Mouse (Mus musculus) NIH3T3 (cell line): ENCODE results near the gene Tnfrsf13c.

Experiments
- DNase-seq: peaks from one replicate; pipeline ENCODE4 v3.0.0-alpha.2; 2012; ENCODE audit warnings: low read depth

Tnfrsf13c gene

DNA sequence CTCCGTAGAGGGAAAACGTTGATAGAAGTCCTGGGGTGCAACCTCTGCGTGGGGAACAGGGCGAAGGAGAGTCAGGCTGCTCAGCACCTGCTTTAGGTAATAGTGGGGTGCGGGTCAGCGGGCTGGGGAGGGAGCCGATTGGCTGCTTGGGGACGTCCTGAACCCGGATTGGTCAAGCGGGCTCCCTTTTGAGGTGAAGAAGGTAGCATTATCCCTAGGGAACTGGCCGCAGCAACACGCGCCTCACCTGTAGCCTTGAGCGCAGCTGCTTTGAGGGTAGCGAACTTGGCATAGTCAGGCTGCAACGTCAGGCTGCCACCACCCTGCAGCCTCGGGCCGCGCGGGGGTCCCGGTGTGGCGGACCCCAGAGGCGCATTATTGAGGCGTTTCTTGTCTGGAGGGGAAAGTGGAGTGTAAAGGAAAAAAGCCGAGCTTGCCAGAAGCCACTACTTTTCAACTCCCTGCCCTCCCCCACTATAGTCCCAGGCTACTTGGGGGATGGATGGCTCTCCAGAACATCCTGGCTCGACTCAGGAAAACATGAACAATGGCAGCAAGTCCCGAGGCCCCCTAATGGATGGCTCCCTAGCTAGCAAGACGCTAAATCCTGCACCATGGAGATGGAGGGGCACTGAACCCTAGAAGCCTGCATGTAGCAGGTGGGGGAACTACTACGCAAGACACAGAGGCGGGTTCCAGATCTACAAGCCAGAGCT is 16.5 kb downstream of the Tnfrsf13c start:
- DNase-seq, result peak; percentile 32

DNA sequence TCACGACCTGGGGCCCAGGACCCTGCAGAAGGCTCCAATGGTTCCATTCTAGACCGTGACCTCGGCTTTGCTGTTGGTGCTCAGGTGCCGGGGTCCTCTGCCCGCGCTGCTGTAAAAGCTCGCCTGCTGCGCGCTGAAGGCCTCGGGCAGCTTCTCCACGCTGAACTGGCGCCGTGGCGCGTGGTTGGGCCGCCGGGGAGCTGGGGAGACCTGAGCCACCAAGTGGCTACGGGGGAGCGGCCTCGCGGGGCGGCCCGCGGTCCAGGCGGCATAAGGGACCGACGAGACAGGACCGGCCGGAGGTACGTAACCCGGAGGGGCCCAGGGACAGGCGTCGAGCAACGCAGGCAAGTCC is 17.1 kb downstream of the Tnfrsf13c start:
- no peak for DNase-seq

DNA sequence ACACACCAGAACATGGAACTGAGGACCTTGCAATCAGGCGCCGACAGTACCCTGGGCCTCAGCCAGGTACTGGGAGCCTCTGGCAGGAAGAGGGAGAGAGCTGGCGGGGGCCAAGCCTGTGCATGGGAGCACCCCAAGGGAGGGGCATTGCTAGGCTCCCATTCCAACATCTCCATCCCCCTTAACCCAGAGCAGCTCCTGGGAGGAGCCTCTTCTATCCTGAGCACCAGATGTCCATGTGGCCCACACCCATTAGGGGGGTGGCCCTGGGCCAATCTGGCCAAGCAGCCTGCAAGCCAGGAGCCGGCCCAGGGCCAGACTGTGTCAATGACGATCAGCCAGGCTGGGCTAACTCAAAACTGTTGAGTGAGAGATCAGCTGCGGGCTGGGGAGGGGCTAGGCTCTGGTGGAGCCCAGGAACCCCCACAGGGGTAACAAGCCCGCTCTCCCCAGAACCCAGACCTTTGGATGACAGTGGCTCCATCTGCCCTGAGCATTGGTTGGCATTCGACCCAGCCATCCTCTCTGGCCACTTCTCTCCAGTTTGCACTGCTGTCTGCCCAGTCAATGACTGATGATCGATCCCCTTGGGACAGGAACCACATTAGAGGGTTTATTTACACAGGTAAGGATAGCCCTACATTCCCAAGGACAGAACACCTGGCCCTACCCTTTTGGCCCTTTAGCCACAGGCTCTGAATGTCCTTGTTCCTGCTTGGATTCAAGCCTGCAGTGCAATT is 17.6 kb downstream of the Tnfrsf13c start:
- DNase-seq, result peak; percentile 89

DNA sequence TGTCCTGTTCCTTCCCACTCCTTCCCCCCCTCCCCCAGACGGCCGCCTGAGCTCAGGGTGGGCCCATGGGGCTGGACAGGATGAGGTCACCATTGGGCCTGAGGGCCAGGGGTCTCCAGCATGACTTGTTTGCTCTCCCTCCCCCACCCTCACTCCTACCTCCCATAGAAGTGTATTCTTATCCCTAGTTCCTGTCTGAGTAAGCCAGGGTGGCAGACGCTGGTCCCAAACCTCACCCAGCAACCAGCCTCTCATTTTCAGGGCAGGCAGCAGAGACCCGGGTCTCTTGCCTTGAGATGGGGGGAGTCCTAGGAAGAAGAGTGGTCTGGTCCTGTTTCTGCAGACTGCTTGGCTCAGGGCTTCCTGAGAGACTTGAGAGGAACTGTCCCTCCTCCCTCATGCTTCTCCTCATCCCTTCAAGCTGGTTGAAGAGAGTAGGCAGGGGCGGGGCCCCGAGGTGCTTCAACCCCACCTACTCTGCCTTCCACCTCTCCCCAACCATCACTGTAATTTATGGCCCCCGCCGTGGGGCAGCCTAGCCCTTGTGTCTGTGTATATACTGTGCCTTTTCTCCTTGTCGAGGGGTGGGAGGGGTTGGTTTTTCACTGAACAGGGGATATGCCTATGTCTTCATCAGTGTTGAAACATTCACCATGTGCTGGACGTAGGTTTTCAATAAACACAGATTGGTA is 19.3 kb downstream of the Tnfrsf13c start:
- DNase-seq, result no peak

DNA sequence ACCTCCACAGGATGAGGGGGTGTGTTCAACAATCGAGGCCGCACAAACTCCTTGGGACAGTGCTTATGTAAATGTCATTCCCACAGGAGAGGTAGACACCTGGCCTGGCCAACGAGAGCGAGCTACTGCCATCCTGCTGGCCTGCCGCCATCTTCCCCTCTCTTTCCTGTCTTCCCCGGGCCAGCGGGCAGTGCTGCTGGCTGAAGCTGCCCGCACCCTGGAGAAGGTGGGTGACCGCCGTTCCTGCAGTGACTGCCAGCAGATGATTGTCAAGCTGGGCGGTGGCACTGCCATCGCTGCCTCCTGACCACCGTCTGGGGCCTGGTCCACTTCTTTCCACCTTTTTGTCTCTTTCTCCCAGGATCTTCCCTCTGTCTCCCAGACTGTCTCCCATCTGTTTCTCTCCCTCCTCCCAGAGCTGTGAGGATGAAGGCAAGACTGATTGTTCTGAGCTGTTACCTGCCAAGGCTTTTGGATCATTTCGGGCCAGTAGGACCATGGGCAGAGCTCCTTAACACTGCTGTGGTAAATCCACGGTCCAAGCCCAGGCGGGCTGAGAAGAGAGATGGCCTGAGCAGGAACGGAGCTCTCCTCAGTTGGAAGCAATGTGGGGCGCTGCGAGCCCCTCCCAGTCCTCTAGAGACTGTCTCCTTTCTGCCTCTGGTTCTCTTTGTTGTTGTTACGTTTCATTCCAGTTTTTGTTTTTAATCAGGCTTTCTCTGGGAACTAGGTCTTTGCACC is 20.4 kb downstream of the Tnfrsf13c start:
- no peak for DNase-seq

DNA sequence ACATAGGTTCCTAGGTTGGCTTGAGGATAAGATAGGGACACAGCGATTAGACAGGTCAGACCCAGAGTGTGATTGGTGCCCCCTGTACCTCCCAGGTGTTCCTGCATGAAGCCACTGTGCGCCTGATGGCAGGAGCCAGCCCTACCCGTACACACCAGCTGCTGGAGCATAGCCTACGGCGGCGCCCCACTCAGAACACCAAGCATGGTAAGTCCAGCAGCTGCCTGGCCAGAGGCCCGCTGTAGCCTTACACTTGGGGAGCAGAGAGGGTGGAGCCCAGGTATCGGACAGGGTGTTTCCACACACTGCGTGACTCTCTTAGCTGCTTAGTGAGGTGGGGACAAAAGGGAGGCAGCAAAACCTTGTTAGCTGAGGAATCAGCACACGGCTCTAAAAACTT is 21.1 kb downstream of the Tnfrsf13c start:
- DNase-seq, result no peak

DNA sequence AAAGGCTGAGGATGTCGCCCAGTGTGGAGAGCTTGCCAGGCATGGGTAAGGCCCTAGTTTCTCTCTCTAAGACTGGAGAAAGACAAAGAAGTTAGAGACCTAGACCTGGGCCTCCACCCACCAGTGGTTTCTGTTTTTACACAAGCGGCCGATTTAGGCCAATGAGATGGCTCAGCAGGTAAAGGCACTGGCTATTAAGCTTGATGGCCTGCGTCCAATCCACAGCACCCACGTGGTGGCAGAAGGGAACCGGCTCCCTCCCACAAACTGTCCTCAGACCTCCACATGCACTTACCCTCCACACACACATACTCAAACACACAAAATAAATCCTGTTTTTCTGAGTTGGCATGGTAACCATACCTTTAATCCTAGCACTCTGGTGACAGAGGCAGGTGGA is 22.1 kb downstream of the Tnfrsf13c start:
- no peak for DNase-seq

DNA sequence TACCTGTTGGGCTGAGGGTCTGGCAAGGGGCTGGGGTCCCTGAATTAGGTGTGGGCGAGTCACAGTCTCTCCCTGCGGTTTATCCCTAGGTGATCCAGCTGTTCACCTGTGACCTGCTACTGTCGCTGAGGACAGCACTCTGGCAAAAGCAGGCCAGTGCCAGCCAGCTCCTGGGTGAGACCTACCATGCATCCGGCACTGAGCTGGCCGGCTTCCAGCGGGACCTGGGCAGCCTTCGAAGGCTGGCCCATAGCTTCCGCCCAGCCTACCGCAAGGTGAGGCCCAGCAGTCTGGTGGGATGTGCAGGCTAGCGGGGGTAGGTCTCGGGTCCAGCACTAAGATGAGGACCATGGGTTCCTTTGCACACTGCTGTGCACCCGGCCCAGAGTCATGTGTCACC is 24.6 kb downstream of the Tnfrsf13c start:
- DNase-seq, result no peak

DNA sequence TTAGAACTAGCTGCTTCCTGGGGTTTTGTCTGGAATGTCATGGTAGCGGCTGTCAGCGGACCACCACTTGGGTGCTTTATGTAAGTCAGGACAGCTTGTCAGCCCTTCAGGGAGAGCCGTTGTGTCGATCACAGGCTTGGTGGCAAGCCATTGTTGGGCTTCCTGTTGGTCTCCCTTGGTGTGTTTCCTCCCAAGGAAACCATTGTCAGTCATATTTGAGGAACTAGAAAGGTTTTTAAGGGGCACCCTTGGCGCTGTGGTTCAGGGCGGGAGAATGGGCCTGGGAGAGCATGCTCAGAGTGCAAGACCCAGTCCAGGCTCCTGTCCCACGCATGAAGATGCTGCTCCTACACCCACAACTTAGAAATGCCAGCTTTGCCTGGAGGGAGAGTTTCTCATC is 25.8 kb downstream of the Tnfrsf13c start:
- DNase-seq, result no peak

DNA sequence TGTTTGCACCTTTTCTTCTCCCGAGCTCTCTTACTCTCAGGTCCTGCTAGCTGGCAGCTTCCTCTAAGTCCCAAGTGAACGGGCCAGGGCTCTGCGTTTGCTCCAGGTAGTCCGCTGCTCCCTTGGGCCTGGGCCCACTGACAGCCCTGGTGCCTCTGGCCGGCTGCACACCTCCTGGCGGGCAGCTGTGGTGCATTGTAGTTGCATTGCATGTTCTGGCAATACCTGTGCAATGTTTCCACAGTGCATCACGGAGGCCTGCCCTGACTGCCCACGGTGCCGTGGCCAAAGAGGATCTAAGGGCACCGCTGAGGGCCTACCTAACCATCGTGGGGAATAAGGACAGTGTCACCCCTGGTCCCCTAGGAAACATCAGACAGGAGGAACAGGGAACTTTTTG is 26.2 kb downstream of the Tnfrsf13c start:
- no peak for DNase-seq

DNA sequence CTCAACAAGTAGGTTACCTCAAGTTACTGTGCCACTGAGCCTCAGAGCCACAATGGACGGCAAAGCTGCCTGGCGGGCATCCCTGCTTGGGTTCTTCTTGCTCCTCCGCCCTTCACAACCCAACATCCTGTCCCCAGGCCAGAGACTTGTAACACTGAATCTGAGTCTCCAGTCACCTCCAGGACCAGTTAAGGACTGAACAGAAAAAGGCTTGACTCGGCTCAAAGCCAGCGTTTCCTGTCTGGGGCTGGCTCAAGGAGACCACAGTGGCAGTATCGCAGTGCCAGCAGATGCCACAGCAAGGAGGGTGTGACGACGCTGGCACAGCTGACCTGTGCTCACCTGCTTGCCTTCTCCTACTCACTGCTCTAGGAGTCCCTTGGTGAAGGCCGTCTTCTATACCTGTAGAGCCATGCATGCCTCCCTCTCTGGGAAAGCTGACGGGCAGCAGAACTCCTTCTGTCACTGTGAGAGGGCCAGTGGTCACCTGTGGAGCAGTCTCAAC is 26.9 kb downstream of the Tnfrsf13c start:
- DNase-seq, result no peak

DNA sequence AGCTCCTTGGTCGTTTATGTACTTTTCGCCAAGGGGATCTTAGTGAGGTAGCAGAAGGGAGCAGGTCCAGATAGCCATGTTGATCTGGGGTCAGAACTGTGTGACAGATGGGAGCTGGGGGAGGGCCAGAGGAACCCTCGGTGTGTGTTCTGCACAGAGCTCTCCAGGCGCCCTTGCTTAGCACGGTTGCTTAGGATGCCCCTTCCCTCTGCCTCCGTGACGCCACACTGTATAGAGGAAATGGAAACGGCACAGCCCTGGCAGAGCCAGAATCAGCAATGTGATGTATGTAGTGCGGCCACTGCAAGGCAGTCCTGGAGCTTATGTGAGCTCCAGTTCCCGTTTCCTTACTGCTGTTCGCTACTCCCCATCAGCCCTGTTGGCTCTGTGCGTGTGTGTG is 27.9 kb downstream of the Tnfrsf13c start:
- no peak for DNase-seq

DNA sequence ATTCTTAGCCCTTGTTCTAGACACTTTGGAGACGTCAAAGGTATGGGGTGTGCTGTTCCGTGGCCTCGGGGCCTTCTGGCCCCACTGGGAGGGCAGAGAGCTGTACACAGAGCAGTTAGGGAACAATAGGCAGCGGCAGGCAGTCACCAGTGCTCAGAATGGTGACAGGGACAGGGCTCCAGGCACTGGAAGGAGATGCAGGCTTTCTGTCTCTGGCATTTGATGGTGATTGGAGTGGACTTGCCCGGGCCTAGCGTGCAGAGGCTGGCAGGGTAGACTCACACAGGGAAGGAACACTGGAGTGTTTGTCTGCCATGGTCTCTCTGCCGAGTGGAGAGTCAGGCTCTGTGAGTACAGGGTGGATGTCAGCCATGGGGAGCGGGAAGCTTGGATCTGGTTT is 31.6 kb downstream of the Tnfrsf13c start:
- no peak for DNase-seq

DNA sequence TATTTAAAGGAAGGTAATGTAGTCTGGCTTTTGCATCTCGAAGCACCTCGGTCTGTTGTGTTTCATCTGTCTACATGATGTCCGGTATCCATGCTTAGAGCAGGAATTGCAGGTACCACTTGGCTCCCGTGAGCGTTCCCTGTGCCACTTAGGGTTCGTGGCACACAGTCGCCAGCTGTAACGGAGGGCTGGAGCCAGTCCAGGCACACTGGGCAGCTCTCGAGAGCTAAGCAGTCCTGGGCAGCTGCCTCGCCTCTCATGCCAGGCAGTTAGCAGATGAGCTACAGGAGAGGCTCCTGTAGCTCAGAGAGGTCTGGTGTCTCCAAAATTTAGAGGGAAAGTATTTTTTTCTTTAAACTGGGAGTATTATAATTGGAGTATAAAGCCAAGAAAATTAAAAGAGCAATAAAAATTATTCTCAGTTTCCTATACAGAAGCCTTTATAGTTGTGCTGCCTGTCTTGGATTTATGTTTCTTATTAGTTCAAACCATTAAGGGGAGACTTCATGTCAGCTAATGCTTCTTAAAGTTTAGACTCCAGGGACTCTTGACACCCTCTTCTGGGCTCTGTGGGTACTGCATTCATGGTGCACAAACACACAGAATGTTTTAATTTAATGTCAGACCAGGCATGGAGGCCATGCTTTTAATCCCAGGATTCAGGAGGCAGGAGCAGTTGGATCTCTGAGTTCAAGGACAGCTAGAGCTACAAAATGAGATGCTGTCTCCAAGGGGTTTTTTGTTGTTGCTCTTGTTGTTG is 35.5 kb downstream of the Tnfrsf13c start:
- peak; percentile 77 for DNase-seq

DNA sequence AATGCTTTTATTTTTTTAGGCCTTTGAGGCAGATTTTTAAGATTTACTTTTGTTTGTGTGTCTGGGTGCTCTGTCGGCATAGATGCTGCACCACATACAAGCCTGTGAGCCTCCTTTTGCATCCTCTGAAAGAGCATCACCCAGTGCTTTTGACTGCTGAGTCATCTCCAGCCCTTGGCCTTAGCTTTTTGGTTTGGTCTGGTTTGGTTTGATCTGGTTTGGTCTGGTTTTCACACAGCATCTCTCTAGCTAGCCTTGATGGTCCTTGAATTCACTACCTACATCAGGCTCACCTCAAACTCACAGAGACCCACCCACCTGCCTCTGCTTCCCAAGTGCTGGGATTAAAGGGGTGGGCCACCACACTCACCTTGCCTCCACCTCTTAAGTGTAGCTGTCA is 36.2 kb downstream of the Tnfrsf13c start:
- no peak for DNase-seq

DNA sequence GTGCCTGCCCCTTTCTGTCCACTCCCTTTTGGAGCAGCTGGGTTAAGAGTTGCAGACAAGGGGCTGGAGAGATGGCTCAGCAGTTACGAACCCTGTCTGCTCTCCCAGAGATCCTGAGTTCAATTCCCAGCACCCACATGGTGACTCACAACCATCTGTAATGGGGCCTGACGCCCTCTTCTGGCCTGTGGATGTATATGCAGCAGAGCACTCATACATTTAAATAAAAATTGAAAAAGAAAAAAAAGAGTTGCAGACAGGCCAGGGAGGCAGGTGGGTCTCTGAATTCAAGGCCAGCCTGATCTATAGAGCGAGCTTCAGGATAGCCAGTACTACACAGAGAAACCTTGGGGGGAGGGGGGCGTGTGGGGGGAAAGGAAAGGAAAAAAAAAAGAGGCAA is 36.8 kb downstream of the Tnfrsf13c start:
- no peak for DNase-seq

DNA sequence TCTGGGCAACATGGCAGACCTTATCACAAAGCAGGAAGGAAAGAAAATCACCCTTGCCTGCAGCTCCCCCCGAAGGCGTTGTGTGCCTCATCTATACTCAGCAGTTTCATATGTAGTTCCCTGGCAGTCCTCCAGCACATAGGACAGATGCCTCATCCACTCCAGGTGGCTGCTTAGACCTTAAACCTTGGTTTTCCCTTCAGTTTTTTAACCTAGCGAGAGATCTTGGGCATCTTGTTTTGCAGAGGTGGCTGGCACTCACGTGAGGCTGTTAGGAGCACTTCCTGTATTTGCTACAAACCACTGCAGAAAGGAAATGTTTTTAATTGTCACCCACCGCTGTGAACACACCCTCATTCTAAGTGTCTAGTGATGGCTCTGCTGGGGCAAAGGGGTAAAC is 37.2 kb downstream of the Tnfrsf13c start:
- DNase-seq, result peak; percentile 21

DNA sequence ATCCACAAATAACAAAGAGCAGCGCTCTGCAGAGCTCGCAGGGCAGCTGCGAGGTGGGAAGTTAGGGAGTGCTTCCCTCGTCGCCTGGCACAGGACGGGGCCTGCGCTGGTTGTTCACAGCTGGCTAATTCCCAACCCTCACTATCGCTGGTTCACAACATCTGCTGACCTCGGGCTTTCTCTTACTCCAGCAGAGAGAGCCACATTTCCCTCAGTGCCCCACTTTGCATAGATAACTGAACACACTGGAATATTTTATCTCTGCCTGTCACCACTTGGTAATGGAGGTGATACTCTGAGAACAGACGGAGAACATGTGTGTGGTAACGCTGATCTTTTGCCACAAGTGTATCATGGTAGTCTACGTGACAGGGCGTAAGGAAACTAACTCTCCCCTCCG is 38.0 kb downstream of the Tnfrsf13c start:
- DNase-seq, result no peak

DNA sequence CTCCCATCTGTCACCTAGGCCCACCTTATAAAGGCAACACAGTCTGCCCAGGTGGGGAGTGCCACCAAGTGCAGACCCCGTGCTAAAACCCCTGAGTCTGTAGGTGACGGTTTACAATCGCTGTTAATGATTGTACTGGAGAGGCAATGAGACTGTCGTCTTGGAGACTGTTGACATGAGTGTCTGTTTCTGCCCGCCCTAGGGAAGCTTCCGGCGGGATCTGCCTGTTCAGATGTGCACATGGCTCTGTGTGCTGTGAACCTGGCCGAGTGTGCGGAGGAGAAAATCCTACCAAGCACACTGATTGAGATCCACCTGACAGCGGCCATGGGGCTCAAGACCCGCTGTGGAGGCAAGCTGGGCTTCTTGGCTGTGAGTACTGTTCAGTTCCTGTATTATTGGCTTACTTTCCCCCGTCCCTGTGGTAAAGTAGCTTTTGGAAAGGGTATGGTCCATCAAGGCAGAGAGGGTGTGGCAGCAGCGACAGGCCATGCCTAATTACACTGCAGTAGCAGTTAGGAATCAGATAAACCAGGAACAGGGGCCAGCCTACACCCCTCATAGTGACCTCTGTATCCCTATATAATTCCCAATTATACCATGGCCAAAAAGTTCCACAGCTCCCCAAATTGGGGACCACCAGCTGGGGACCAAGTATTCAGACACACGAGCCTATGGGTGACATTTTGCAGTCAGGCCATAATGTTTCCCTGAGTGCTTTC is 38.9 kb downstream of the Tnfrsf13c start:
- DNase-seq, result no peak

DNA sequence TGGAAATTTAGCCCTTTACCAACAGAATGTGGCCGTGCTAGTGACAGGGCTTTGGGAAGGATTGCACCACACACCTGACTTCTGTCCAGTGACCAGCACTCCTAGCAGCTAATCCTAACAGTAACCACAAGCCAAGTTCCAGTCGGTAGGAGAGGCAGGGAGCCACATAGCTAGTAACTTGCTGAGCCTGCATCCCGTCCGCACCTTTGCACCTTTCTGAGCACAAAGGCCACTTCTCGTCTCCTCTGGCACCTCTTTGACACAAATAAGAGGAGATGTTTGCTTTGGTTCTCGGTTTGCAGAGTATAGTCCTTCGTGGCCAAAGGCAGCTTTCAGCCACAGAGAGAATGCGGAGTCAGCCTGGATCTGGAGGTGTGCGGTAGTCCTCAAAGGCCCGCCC is 39.5 kb downstream of the Tnfrsf13c start:
- no peak for DNase-seq

DNA sequence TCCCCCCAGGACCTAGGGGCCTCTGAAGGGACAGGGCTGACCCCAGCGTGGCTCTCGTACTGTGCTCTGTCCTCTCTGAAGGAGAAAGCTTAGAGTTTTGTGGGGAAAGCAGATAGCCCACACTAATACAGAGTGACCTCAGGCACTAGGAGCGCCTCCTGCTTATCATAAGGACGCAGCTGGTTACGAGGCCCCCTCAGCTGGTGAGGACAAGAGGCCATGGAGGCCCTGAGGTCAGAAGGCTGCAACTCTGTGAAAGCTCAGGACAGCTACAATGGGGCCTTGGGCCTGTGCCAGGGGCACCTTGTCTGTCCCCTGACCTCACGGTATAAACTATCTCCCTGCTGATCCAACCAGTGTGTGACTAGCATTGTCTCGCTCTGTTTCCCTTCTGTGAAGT is 40.0 kb downstream of the Tnfrsf13c start:
- DNase-seq, result no peak
